Mouse (Mus musculus): ENCODE data around the gene Snap23. TPM values are rescaled to one million over a fixed set of nuclear protein-coding genes. Genes with fewer than 3 reads are reported as not detected.

Gene Snap23
- 3.4 and 7.0 TPM in 2 replicates for polyA plus RNA-seq (2012; ENCODE audit: low replicate concordance)

GRCm38 (mm10) chr2:120566886-120567797 lies at the start of gene Snap23:
Snap23 (plus strand) TSS chr2:120567671.

GRCm38 (mm10) chr2:120563235-120563990 lies 4.1 kb upstream of the Snap23 start, which contains the start of gene Zfp106:
Zfp106 (minus strand) TSS chr2:120563843.

GRCm38 (mm10) chr2:120608830-120609723 lies 41.6 kb downstream of the Snap23 start, which contains the start of the genes Haus2 and Lrrc57:
Haus2 (plus strand) TSS chr2:120609383.
Lrrc57 (minus strand) TSS chr2:120609520.

GRCm38 (mm10) chr2:120628886-120629735 lies 61.6 kb downstream of the Snap23 start, which contains the start of gene Stard9:
Stard9 (plus strand) TSS chr2:120629121.

Other genes starting within 250 kb of the Snap23 start
- gene Vps39, start 214.5 kb upstream of the Snap23 start, polyA plus RNA-seq (2012; ENCODE audit: low replicate concordance), result 7.8 and 8.6 TPM in 2 replicates
- gene Ganc, start 163.8 kb upstream of the Snap23 start, polyA plus RNA-seq (2012; ENCODE audit: low replicate concordance), result 0.83 and 2.6 TPM in 2 replicates
- gene Tmem87a, start 163.6 kb upstream of the Snap23 start, polyA plus RNA-seq (2012; ENCODE audit: low replicate concordance), result 0.92 and 1.5 TPM in 2 replicates
- 0.11 TPM in 1 of 2 replicates, not detected in the other for gene Capn3, start 111.7 kb upstream of the Snap23 start, polyA plus RNA-seq (2012; ENCODE audit: low replicate concordance)
- 18.1 and 39.1 TPM in 2 replicates for gene Zfp106, start 3.8 kb upstream of the Snap23 start, polyA plus RNA-seq (2012; ENCODE audit: low replicate concordance)
- 0.11 and 0.87 TPM in 2 replicates for gene Haus2, start 41.7 kb downstream of the Snap23 start, polyA plus RNA-seq (2012; ENCODE audit: low replicate concordance)
- 0.17 and 3.4 TPM in 2 replicates for gene Lrrc57, start 41.8 kb downstream of the Snap23 start, polyA plus RNA-seq (2012; ENCODE audit: low replicate concordance)
- 0.22 and 0.37 TPM in 2 replicates for gene Stard9, start 61.5 kb downstream of the Snap23 start, polyA plus RNA-seq (2012; ENCODE audit: low replicate concordance)

All from leukemia stem cell, adult 10-12 weeks (primary cell).